Mouse (Mus musculus) embryonic facial prominence, embryonic 10.5 days (tissue): ENCODE results near the gene Ranbp6. TPM values are rescaled to one million over a fixed set of nuclear protein-coding genes. Genes with fewer than 3 reads are reported as not detected.
A peak's percentile ranks its signal among the peaks of the same experiment; 100 is the strongest.

Experiments
- DNase-seq: peaks from one replicate; pipeline ENCODE4 v3.0.0-alpha.2; 2017; ENCODE audit warnings: low spot score
- H3K27ac ChIP-seq: fragments of 300-500 bp; sonication (generic); replicated peaks from 2 replicates; pipeline ENCODE4 v1.5.1; 2016; ENCODE audit warnings: mild to moderate bottlenecking
- H3K27me3 ChIP-seq: fragments of 300-500 bp; sonication (generic); replicated peaks from 2 replicates; pipeline ENCODE4 v1.6.1; 2016; ENCODE audit warnings: low read depth, mild to moderate bottlenecking; ENCODE audit not compliant: poor library complexity, severe bottlenecking
- H3K36me3 ChIP-seq: fragments of 300-500 bp; sonication (generic); replicated peaks from 2 replicates; pipeline ENCODE4 v1.6.1; 2016; ENCODE audit warnings: mild to moderate bottlenecking, moderate library complexity
- H3K4me1 ChIP-seq: fragments of 300-500 bp; sonication (generic); 2 replicates; pipeline ENCODE4 v1.6.1; 2016
- H3K4me3 ChIP-seq: fragments of 300-500 bp; sonication (generic); 2 replicates; pipeline ENCODE4 v1.5.1; 2016; ENCODE audit warnings: mild to moderate bottlenecking, moderate library complexity
- H3K9me3 ChIP-seq: fragments of 300-500 bp; sonication (generic); 2 replicates; pipeline ENCODE4 v1.6.1; 2016; ENCODE audit warnings: mild to moderate bottlenecking
- WGBS: fragments of 180-500 bp; shearing (Covaris S2); methylation state at CpG from one replicate; pipeline ENCODE4 v1.1.7; 2016; 5-methylcytosine and 5-hydroxymethylcytosine counted together
- polyA plus RNA-seq: library from polyadenylated mRNA; unstranded; fragments of >200 nt; fragmentation: Nextera tagmentation; extraction: Ambion mirVana; gene quantifications from 2 replicates; pipeline ENCODE4 v1.2.1, GENCODE M21; 2016

Gene Ranbp6
- 21.7 and 23.7 TPM in 2 replicates for polyA plus RNA-seq

- peaks cover 10% of the 10 kb centered on the region for H3K4me1 ChIP-seq
- peak; percentile 92 for DNase-seq
- peaks cover 33% of the 10 kb centered on the region for H3K36me3 ChIP-seq
- no peaks in the 10 kb centered on the region for H3K9me3 ChIP-seq
- WGBS: 2% methylated on average over 47 of the region's 47 CpGs
- 0 out of 2 replicates have a peak, but pooled peaks cover 4% of the 10 kb centered on the region for H3K27me3 ChIP-seq
- H3K27ac ChIP-seq: peak within 1 kb of the TSS; percentile 86
- peak within 1 kb of the TSS; percentile 83 for H3K4me3 ChIP-seq
These were observed at the start of gene Ranbp6 for GRCm38 (mm10) chr19:29812581-29813460. Ranbp6 (minus strand) TSS chr19:29812974.

GRCm38 (mm10) chr19:29860816-29861215 lies 48.0 kb upstream of the Ranbp6 start:
- no peaks in the 10 kb centered on the region for H3K9me3 ChIP-seq
- no peak overlapping the region for H3K4me3 ChIP-seq
- no peak overlapping the region for H3K27ac ChIP-seq
- H3K36me3 ChIP-seq: no peaks in the 10 kb centered on the region
- 93% methylated on average over 4 of the region's 4 CpGs for WGBS
- peaks cover 10% of the 10 kb centered on the region for H3K4me1 ChIP-seq
- no peaks in the 10 kb centered on the region for H3K27me3 ChIP-seq
- DNase-seq: no peak

- no peak for DNase-seq
- Histone ChIP-seq H3K4me1 (peaks cover 8% of the 10 kb centered on the region), H3K27ac (no peak overlapping the region), H3K27me3 (no peaks in the 10 kb centered on the region), H3K9me3 (no peaks in the 10 kb centered on the region), H3K4me3 (no peak overlapping the region), H3K36me3 (no peaks in the 10 kb centered on the region)
- 90% methylated on average over 5 of the region's 5 CpGs for WGBS
These were observed 44.5 kb upstream of the Ranbp6 start for GRCm38 (mm10) chr19:29857267-29857666.

DNA sequence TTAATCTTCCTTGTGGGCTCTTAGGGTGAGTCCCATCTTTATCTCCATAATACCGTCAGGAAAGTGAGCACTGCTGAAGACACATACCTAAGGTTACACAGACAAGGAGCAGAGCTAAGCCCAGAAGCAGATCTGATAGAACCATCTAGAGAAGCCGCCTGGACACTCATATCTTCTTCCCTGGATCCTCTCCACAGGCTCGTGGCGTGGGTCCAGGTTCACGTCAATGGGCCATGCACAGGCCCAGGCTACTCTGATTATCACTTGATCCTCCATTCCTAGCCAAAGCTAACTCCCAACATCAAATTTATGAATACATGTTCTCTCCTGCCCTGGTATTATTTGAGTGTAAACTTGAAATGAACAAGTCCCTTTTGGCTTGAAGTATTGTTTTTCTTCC lies 40.9 kb upstream of the Ranbp6 start:
- WGBS: 95% methylated on average over 5 of the region's 5 CpGs
- Histone ChIP-seq H3K27ac (no peak overlapping the region), H3K36me3 (no peaks in the 10 kb centered on the region), H3K4me1 (peaks cover 4% of the 10 kb centered on the region; the same call in 1 of the 2 replicates), H3K9me3 (no peaks in the 10 kb centered on the region), H3K4me3 (no peak overlapping the region), H3K27me3 (no peaks in the 10 kb centered on the region)
- DNase-seq: no peak

- H3K27ac ChIP-seq: no peak overlapping the region
- H3K4me1 ChIP-seq: peaks cover 4% of the 10 kb centered on the region; the same call in 1 of the 2 replicates
- DNase-seq: no peak
- no peaks in the 10 kb centered on the region for H3K27me3 ChIP-seq
- no peak overlapping the region for H3K4me3 ChIP-seq
- WGBS: 58% methylated on average over 12 of the region's 12 CpGs
- H3K36me3 ChIP-seq: no peaks in the 10 kb centered on the region
- H3K9me3 ChIP-seq: no peaks in the 10 kb centered on the region
These were observed 38.4 kb upstream of the Ranbp6 start for GRCm38 (mm10) chr19:29851036-29851690.

DNA sequence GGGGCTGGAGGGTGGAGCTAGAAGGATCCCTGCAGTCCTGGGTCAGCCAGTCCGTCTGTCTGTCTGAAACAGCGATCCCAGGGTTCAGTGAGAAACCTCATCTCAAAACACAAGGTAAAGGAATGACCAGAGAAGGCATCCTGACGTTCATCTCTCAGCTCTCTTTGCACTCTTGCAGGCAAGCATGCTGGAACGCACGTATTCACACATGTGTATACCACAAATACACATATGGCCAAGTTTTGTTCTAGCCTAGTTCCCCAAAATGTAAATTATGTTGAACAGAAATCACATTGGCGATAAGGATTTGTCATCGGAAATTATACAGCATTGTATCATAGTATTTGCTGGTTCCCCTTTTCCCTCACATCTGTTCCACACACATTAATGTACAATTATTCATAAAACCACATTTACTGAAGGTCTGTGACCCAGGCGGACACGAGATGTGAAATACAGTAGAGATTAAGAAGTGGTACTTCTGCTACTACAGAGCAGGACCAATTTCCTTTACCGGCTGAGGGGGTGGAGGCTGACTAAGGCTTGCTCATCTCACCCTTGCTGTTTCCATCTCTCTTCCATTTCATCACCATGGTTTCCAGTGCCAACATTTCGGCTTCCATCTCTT lies 37.3 kb upstream of the Ranbp6 start:
- 85% methylated on average over 11 of the region's 11 CpGs for WGBS
- no peaks in the 10 kb centered on the region for H3K36me3 ChIP-seq
- no peaks in the 10 kb centered on the region for H3K27me3 ChIP-seq
- H3K27ac ChIP-seq: no peak overlapping the region
- H3K4me3 ChIP-seq: no peak overlapping the region
- H3K9me3 ChIP-seq: no peaks in the 10 kb centered on the region
- H3K4me1 ChIP-seq: peaks cover 4% of the 10 kb centered on the region; the same call in 1 of the 2 replicates
- no peak for DNase-seq

DNA sequence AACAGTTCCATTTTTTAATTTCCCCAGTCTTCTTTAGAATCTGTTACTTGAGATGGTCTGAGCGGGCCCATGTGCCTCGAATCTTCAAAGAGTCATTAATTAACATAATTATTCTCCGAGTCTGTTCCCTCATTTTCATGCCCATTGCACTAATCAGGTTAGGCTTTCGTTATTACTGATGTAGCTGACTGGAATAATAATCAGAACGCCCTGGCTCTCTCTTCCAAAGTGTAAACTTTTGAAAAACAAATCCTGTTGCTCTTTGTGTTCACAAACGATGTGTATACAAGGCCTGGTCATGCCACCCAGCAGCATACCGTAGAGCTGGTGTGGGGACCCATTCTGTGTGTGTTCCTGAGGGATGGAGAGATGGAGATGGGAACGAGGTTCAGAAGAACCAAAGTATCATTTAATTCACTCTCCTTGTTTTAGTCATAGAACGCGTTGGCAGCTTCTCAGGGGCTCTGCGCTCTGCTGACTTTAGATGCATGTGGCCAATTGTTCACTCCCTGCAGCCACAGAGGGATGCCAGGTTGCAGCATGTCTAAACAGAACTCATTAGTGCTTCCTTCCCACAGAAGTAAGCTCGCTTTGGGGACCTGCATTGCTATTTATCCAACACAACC lies 31.4 kb upstream of the Ranbp6 start:
- no peak for DNase-seq

DNA sequence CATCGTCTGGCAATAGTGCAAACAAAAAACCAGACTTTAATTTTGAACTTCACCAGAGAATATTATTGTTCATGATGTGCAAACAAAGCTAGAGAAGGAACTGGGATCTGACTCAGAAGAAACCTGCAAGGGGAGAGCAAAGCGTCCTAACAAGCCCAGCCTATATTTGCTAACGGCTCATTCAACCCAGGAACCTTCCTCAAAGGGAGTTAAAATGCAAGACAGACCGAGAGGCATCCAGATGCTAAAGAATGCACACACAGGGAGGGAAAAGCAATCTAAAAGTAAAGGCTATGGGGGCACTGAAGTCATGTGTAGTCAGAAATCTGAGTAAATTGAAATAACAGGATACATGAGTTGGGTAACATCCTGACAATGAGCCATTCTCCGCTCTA lies 30.9 kb upstream of the Ranbp6 start:
- WGBS: 42% methylated on average over 5 of the region's 5 CpGs
- H3K36me3 ChIP-seq: no peaks in the 10 kb centered on the region
- H3K27me3 ChIP-seq: no peaks in the 10 kb centered on the region
- no peaks in the 10 kb centered on the region for H3K9me3 ChIP-seq
- H3K4me3 ChIP-seq: no peak overlapping the region
- DNase-seq: no peak
- H3K4me1 ChIP-seq: peaks cover 10% of the 10 kb centered on the region
- no peak overlapping the region for H3K27ac ChIP-seq

More for the DNA sequence above, 31.4 kb upstream of the Ranbp6 start:
- H3K36me3 ChIP-seq: no peaks in the 10 kb centered on the region
- peaks cover 10% of the 10 kb centered on the region for H3K4me1 ChIP-seq
- H3K27me3 ChIP-seq: no peaks in the 10 kb centered on the region
- no peak overlapping the region for H3K4me3 ChIP-seq
- WGBS: 60% methylated on average over 12 of the region's 12 CpGs
- H3K9me3 ChIP-seq: no peaks in the 10 kb centered on the region
- H3K27ac ChIP-seq: peak overlapping the region; percentile 5; the same call in 1 of the 2 replicates

GRCm38 (mm10) chr19:29842973-29843372 lies 30.2 kb upstream of the Ranbp6 start:
- Histone ChIP-seq H3K27ac (no peak overlapping the region), H3K4me3 (no peak overlapping the region), H3K27me3 (no peaks in the 10 kb centered on the region), H3K9me3 (no peaks in the 10 kb centered on the region), H3K36me3 (no peaks in the 10 kb centered on the region), H3K4me1 (peaks cover 10% of the 10 kb centered on the region)
- WGBS: 78% methylated on average over 8 of the region's 8 CpGs
- no peak for DNase-seq

DNA sequence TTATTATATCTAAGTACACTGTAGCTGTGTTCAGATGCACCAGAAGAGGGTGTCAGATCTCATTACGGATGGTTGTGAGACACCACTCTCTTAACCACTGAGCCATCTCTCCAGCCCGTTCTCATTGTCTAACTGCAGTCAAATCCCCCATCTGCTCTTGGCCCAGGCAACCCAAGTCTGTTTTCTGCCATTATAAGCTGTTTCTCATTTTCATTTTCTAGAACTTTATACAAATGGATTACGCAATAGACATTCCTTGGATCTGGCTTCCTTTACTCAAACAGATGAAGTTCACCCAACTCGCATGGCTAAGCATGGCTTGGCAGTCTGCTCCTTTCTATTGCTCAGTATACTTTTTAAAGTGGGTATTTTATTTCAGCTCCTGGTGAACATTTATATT lies 27.9 kb upstream of the Ranbp6 start:
- WGBS: 92% methylated on average over 4 of the region's 4 CpGs
- Histone ChIP-seq H3K9me3 (no peaks in the 10 kb centered on the region), H3K4me3 (no peak overlapping the region), H3K27ac (no peak overlapping the region), H3K4me1 (peaks cover 10% of the 10 kb centered on the region), H3K27me3 (no peaks in the 10 kb centered on the region), H3K36me3 (no peaks in the 10 kb centered on the region)
- DNase-seq: no peak

DNA sequence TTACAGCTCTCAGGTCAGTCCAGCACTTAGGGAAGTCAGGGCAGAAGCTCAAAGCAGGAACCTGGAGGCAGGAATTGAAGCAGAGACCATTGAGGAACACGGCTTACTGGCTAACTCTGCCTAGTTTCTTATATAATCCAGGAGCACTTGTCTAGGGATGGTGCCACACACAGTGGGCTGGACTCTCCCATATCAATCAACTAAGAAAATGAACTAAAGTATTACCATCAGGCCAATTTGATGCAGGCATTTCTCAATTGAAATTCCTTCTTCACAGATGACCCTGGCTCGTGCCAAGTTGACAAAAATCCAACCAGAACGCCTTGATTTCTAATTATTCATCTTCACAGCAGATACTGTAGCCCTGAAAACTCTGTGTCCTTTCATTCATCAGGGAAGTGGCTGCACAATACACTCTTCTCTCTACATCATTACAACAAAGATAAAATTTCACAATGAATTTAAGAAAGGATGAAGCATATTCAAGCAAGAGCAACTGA lies 25.9 kb upstream of the Ranbp6 start:
- Histone ChIP-seq H3K4me3 (no peak overlapping the region), H3K36me3 (no peaks in the 10 kb centered on the region), H3K4me1 (peaks cover 2% of the 10 kb centered on the region), H3K27ac (no peak overlapping the region), H3K9me3 (no peaks in the 10 kb centered on the region), H3K27me3 (no peaks in the 10 kb centered on the region)
- no peak for DNase-seq
- 90% methylated on average over 3 of the region's 3 CpGs for WGBS

DNA sequence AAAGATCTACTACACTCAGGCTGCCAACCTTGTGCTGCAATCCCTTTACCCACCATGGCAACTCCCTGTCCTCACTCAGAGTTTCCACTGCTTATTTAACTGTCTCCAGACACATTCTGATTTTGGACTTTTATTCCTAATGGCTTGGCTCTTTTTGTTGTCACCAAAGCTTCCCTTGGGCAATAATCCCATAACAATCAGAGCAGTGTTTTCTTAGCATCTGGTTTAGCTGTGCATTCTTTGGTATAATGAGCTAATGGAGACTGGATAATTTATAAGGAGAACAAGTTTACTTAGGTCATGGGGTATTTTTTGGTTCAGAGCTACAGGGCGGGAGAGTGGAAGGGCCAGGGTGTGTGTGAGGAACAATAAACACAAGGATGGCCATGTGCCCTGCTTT lies 25.4 kb upstream of the Ranbp6 start:
- Histone ChIP-seq H3K36me3 (no peaks in the 10 kb centered on the region), H3K27ac (no peak overlapping the region), H3K9me3 (no peaks in the 10 kb centered on the region), H3K27me3 (no peaks in the 10 kb centered on the region), H3K4me1 (no peaks in the 10 kb centered on the region), H3K4me3 (no peak overlapping the region)
- no peak for DNase-seq
- 58% methylated on average over 1 of the region's 1 CpGs for whole genome bisulfite sequencing
